Mouse (Mus musculus) cerebellum, postnatal 4 days (tissue): ENCODE data around the gene Tex2.
"Not testable (repeated sequence)": the region's sequence is repeated elsewhere in the genome, so short reads cannot be mapped to it uniquely, and the experiment has no call there.

Experiments
- DNase-seq, 2 experiments: peaks; one replicate each; pipeline ENCODE4 v3.0.0; 2022; ENCODE audit warnings: low spot score in 2 of 2, mixed read lengths in 1 of 2

Gene Tex2

GRCm38 (mm10) chr11:106511236-106512005, 101.8 kb downstream of the Tex2 start:
- no peak for DNase-seq

DNA sequence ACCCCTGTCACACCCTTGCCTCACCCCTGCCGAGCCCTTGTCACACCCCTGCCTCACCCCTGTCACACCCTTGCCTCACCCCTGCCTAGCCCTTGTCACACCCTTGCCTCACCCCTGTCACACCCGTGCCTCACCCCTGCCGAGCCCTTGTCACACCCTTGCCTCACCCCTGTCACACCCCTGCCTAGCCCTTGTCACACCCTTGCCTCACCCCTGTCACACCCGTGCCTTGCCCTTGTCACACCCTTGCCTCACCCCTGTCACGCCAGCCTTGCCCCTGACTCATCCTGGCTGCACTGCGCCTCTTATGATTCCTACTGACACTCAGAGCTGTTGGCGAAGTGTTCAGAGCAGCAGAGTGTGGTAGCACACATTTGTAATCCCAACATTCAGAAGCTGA, 105.6 kb downstream of the Tex2 start:
- no peak for DNase-seq

DNA sequence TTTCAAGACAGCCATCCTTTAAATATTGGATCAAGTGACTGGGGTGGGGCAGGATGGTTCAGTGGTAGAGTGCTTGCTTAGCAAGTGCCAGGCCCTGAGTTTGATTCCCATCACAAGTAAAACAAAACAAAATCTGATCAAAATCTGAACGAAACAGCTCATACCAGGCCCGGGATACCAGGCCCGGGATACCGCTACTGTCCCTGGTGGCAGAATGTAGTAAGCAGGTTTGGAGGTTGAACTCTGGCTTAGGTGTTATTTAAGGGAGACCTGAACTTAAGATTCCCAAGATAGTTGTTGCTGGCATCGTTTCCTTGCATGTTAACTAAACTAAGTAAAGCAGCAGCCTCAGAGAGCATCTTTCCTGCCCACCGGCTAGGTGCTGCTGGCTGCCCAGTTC, 107.0 kb downstream of the Tex2 start:
- no peak for DNase-seq

- DNase-seq = no peak
These were observed 109.1 kb downstream of the Tex2 start for GRCm38 (mm10) chr11:106504129-106504528.

DNA sequence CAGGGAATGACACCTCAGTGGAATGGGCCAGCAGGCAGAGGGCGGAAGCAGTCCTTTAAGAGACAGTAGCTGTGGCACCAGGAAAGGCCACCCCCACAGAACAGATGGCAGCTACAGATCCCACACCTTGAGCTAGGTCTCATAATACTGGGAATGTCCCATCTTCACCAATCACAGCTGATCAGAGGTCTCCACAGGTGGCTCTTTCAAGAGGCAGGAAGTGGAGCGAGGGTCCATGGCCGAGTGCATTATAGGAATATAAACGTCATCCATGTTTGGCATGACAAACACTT, 109.9 kb downstream of the Tex2 start:
- DNase-seq = no peak

GRCm38 (mm10) chr11:106502631-106503424, 110.4 kb downstream of the Tex2 start:
- DNase-seq = no peak

DNA sequence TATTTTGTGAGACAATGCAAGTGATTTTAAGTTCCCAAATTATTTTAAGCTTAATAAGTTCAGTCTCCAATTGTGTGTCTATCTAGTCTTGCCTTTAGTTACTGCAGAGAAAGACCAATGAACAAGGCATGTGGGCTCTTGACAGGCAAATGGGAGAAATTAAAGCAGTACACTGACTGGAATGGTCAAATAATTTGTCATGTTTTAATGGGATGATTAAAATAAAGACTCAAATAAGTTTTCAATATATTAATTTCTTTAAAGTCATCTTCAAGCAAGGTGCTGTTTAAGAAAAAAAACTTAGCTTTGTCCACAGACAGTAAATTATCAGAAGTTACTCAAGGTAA, 111.1 kb downstream of the Tex2 start:
- DNase-seq = no peak

DNA sequence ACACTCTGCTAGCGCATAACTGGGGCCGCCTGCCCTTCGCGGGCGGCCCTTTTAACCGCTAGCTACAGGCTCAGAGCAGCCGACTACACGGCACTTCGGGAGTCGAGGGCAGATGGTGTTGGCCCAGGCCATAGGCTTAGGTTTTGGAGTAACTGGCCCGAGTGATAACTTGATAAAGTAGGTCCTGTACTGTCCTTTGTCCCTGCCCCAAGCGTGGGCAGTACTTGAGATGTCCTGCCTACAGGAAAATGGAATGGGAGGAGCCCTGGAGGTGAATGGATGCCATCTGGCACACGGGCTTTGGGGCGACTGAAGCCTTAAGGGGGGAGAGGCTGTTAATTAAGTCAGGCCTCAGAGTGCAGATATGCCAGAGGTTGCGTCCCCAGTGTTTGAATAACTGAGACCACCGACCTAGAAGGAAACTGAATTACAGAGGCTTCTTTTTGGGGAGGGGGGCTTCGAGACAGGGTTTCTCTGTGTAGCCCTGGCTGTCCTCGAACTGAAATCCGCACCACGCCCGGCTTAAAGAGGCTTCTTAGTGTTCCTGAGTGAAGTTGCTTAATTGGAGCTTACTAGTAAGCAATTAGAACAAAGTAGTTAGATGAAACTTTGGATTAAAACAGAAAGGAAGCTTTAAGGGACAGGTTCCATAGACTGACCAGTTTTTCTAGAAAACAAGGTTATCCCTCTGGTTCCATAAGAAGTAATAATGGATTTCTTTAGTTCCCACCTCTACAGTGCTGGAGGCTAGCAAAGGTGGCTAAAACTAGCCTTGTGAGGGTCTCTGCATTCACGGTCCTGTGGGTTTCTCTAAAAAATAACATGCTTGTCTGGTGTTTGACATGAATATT, 111.7 kb downstream of the Tex2 start:
- DNase-seq = peak in 1 of 2 experiments; percentile 63

GRCm38 (mm10) chr11:106500393-106501307, 112.6 kb downstream of the Tex2 start:
- DNase-seq = peak; percentile 80 to 90

DNA sequence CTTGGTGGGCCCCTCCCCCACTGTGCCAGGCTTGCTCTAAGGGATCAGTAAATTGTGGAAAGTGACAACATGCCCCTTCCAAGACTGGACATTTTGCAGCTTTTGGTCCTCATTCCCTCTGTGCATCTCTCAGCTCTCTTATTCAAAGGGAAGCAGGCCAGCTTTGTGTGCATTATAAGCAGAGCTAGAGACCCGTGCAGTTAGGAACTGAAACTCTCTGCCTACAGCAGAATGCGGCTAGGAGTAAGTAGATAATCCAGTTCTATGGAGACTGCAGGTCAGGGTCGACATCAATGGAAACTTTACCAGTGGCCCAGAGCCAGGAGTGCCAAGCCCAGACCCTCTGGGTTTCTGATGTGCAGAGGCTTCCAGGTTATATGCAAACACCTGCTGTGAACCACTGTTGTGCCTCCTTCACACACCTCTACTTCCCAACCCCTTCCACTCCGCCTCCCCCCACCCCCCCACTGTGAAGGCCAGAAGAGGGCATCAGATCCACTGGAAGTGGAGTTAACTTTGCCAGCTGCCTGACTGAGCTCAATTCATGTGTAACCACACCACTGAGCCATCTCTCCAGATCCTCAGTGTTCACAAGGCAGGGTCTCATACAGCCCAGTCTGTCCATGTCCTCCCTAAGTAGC, 114.4 kb downstream of the Tex2 start:
- DNase-seq = no peak

DNA sequence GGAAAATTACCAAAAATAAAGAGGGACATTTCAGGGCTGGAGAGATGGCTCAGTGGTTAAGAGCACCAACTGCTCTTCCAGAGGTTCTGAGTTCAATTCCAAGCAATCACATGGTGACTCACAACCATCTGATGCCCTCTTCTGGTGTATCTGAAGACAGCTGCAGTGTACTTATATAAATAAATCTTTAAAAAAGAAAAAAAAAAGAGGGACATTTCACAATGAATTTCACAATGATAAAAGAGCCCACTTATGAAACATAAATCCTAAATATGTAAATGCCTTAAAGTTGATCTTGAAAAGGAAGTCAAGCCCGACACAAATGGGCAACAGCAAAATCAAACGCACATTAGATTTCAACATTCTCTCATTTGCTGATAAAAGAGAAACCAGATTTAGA, 115.3 kb downstream of the Tex2 start:
- DNase-seq = no peak

DNA sequence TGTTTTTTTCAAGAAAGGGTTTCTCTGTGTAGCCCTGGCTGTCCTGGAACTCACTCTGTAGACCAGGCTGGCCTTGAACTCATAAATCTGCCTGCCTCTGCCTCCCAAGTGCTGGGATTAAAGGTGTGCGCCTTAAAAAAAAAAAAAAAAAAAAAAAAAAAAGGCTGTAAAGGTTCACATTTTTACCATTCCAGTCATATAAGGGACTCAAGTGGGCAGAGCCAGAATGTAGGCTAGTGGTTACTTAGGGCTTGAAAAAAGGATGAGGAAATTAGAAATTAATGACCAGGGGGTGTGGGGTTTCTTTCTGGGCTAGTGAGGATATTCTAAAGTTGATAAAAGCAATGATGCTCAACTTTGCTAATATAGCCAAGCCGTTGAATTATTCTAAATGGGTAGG, 116.2 kb downstream of the Tex2 start:
- not testable (repeated sequence) for DNase-seq

- DNase-seq = no peak
These were observed 120.1 kb downstream of the Tex2 start for GRCm38 (mm10) chr11:106492984-106493669.

GRCm38 (mm10) chr11:106491393-106491792, 121.8 kb downstream of the Tex2 start:
- peak in 1 of 2 experiments; percentile 22 for DNase-seq

- not testable (repeated sequence) for DNase-seq
These were observed 122.6 kb downstream of the Tex2 start for GRCm38 (mm10) chr11:106490600-106490999.

GRCm38 (mm10) chr11:106490057-106490456, 123.2 kb downstream of the Tex2 start:
- DNase-seq = no peak

- DNase-seq = no peak
These were observed 124.1 kb downstream of the Tex2 start for GRCm38 (mm10) chr11:106489036-106489693.

GRCm38 (mm10) chr11:106488126-106488561, 125.1 kb downstream of the Tex2 start:
- DNase-seq = no peak

DNA sequence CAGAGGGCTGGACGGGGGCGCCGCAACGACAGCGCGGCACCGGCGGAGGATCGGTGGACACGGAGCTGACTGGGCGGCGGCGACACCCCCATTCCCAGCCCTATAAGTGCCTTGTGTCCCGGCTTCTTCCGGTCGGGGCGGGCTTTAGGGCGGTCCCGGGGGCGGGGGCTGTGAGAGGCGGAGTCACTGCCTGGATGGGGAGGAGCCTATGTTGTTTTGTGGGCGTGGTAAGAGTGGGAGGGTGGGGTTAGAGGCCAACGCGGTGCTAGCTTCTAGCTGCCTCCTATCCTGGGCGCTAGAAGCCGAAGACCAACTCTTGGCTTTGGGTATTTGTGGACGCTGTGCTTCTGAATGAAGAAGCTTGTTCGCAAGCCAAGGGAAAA, 125.5 kb downstream of the Tex2 start, which contains the start of gene Ern1:
TSS of gene Ern1 (minus strand) at position 120 of the 383 bp plus-strand sequence.
- peak; percentile 91 to 93 for DNase-seq
